Mouse (Mus musculus) frontal cortex, postnatal 25 days (tissue): Measurements from ENCODE around the gene Nek4.

Experiments used
- DNase-seq, 2 experiments: peaks; one replicate each; pipeline ENCODE4 v3.0.0; 2022; ENCODE audit warnings: low spot score in 2 of 2

Nek4 gene

DNA sequence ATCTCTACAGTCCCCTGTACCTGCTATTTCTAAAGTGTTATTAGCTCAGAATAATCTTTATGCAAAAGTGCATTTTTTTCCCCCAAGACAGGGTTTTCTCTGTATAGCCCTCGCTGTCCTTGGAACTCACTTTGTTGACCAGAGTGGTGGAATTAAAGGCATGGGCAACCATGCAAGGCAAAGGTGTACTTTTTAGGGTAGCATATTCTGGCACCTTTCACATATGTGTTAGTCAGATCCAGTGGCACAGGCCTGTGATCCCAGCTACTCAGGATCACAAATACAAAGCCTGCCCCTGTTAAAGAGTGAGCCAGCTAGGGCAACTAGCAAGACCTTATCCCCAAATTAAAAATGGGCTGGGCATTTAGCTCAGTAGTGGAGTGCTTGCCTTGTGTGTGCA is 9.2 kb downstream of the Nek4 start:
- DNase-seq: no peak

DNA sequence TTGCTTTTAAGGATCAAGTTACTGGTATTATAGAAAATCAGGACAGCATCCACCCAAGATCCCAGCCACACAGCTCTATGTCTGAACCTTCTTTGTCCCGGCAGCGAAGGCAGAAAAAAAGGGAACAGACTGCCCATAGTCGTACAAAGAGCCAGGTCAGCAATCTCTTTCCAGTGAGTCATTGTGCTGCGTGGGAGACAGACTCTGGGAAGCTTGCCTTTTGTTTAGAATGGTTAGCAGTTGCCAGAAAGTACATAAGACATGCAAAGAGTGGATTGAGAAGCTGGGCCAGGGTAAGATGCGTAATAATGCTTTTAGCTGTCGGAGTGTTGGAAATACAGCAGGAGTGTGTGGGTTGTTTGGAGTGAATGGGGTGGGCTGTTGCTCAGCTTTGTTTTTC is 23.0 kb downstream of the Nek4 start:
- peak; percentile 10 to 39 for DNase-seq

DNA sequence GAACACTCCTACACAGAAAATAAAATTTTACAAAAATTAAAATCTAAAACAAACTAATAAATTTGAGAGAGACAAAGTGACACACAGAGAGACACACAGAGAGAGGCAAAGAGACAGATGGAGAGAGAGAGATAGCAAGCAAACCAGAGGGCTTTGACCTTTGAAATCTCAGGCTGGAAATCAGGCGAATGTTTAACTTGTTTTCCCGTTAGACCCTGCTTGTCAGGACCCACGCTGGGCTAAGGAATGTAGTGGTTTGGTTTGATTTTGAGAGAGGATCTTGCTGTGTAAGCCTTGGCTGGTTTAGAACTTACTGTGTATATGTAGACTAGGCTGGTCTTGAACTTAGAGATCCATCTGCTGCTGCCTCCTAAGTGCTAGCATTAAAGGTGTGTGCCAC is 25.0 kb downstream of the Nek4 start:
- no peak for DNase-seq

DNA sequence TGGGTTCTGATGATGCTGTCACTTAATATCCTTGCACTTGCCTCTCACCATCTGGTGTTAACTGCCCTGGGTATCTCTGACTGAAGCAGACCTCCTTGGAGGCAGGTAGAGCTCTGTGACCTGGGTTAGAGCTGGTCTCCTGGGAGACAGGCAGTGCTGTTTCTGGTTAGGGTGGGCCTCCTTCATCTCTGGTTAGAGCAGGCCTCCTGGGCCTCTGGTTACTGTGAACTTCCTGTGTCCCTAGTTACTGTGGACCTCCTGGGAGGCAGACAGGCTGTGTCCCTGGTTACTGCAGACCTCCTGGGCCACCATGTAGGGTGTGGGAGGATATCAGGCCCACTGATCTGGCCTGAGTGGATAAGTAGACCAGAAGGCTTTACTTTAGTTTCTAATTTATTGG is 45.2 kb downstream of the Nek4 start:
- no peak for DNase-seq

DNA sequence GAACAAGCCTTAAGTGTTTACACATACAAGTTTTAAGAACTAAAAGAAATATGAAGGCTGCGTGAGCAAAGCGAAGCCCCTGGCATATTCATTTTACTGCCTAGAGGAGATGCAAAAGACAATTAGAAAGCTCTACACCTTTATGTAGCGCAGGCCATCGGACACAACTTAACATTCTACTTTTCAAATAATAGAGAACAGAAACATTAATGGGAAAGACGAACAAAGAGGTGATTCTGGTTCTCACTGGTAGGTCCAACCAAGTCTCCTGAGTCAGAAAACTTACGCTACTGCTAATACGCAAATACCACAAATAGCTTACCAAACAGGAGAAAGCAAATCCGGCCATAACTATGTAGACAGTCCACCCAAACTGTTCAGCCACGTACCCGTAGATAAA is 49.2 kb downstream of the Nek4 start:
- no peak for DNase-seq

DNA sequence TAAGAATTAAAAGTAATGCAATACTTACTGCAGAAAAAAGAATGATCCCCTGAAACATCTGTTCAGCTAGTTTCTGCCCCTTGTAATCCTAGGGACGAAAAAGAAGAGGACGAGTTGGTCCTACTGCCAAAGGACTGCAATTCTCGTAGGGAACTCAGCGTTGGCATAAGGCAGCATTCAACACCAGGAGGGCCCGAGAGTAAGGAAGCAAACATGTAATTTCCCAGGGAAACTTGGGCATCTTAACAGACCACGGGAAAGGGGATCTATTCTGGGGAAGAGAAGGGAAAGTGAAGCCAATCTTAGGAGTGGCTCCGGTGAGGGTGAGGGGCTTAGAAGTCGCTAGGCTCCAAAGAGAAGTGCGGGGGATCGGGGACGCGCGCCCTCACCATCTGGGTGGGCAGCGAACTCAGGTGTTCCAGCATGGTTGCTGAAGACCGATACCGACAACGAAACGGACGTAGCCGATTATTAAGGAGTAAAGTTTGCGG is 49.7 kb downstream of the Nek4 start:
- DNase-seq: no peak

DNA sequence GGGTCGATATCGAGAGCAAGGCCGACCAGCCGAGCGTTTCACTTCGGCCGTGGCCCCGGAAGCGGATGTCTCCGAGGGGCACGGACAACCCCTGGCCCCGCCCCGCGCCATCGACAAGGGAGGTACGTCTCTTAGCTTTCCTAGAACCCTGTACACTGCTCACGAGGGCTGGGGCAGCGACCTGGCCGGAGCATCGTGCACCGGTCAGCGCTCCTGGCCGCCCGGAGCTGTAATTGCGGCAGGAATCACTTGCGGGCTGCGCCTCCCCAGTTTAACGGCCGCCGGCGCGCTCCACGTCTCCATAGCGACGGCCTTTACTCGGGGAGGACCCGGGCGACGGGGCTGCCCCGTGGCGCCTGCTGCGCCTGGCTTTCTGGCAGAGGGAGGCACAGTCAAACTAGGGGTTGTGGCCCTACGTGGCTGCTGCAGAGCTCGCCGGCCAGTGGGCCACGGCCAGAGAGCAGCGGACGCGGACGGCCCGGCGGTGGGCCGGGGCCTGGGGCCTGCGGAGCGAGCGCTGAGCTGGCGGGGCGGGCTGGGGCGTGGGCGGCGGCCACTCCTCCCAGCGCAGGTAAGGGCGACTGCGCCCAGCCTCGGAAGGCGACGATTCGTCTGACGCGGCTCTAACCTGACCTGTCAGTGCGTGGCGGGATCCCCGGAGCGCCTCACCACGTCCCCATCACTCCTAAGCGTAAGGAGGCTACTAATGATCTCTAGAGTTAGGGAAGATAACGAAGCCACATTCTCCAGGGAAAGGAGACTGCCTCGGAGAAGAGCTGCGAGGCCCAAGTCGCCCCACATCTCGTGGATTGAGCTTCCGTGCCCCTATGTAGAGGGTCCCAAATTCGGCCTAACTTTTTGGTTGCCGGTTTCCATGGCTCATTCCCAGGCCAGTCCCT is 50.4 kb downstream of the Nek4 start, which contains the start of the genes Glt8d1 and Spcs1:
Gene Glt8d1, plus strand, starts transcription at position 94 of the 899 bp plus-strand sequence.
Gene Spcs1, minus strand, starts transcription at position 366 of the 899 bp plus-strand sequence.
- DNase-seq: peak; percentile 79

DNA sequence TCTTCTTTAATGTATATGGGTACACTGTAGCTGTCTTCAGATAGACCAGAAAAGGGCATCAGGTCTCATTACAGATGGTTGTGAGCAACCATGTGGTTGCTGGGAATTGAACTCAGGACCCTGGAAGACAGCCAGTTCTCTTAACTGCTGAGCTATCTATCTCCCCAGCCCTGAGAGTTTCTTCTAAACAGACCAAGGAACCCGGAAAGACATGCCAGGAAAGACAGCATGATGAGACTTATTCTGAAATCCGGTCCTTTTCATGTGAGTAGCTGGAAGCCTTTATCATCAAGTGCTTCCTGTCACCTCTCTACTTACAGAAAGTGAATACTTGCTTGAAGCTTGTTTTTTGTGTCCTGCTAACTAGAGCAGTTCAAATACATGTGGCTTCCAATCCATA is 53.4 kb downstream of the Nek4 start:
- DNase-seq: no peak

DNA sequence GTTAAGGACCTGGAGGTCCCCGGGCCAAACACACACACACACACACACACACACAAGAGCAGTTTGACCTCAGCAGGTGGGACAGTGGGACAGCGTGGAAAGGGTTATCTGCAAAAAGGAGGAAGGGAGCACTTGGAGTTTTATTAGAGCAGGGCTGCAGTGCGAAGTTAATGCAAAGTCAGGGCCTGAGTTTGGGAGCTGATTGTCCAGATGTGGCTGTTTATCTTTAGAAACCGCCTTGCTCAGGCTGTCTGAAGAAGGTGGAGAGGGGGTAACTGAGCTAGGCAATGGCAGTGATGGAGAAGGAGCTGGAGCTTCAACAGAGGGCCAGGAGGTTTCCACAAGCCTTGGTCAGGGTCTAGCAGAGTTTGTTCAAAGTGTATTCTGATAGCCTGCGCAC is 55.6 kb downstream of the Nek4 start:
- no peak for DNase-seq

DNA sequence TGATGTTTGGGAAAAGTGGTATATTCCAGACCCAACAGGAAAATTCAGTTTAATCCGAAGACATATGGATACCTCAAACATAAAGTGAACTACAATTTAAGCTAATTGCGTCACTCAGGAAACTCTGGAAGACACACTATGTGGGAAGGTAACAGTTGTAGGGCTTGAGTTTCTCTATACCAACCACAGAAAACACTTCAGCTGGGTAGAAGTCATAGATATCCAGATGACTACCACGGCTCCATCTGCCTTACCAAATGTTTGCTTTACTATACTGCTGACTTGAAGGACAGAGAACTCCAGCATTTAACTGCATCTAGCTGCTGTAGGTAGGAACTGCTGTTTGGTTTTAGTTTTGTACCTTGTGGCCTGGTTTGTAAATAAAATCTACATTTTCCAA is 60.4 kb downstream of the Nek4 start:
- no peak for DNase-seq

DNA sequence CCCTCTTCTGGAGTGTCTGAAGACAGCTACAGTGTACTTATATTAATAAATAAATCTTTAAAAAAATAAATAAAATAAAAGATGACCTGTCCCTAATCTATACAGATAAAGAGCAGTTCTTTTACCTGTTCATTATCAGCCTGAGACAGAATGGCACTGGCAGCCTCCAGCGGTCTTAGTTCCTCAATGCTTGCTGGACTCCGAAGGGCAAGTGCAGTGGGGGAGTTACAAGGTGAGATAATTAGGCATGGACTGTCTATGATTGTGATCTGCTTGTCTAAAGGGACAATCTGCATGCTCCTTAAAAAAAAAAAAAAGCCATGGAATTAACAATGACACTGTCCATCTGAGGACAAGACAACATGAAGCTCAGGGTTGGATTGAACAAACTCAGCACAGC is 62.8 kb downstream of the Nek4 start:
- DNase-seq: no peak

DNA sequence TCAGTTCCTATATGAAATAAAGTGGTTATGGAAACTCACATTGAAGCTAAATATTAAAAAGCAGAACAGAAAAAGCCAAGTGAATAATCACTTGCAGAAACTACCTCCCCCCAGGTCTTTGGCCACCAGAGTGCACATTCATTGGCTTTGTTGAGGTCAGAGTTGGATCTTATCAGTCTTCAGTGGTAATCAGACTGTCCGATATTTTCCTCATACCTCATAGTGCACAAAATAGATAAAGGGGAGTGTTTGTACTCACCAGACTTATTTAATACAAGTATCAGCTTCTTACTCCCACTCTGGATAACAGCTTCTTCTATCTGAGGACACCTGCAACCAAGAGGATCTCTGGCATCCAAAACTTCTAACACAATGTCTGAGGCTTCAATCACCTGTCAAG is 64.9 kb downstream of the Nek4 start:
- no peak for DNase-seq

DNA sequence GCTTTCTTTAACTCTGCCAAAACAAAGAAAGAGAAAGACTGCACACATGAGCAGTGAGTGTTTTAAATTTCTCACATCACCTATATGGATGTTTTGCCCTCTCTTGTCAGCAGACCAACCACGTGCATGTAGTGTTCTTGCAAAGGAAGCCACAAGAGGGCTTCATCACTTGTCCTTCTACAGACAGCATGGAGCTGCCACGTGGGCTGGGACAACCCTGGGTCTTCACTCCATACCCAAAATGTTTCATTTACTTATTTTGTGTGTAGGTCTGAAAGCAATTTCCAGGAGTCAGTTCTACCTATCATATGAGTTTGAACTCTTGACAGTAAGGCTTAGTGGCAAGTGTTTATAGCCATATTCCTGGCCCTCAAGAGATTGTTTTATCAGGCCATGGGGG is 66.7 kb downstream of the Nek4 start:
- no peak for DNase-seq

DNA sequence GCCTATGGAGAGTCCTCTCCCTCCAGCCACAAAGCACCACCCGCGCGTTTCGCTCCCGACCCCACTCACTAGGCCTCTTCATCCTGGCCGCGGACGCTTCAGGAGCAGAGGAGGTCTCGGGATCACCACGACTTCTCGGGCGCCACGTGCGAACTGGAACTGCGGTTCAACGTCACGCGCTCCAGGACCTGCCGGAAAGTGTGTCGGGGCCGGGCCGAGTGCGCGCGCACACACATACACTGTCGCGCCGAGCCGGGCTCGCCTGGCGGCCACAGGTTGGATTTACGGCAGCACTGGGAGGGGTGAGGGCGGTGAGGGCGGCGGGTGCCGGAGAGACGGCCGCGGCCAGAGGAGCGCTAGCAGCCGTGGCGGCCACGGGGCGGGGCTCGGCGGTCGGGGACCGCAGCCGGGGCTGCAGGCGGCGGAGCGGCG is 67.7 kb downstream of the Nek4 start, which contains the start of the genes Pbrm1 and Gnl3:
Gene Pbrm1, plus strand, starts transcription at position 279 of the 432 bp plus-strand sequence.
Gene Gnl3, minus strand, starts transcription at position 293 of the 432 bp plus-strand sequence.
- DNase-seq: peak; percentile 93 to 95

DNA sequence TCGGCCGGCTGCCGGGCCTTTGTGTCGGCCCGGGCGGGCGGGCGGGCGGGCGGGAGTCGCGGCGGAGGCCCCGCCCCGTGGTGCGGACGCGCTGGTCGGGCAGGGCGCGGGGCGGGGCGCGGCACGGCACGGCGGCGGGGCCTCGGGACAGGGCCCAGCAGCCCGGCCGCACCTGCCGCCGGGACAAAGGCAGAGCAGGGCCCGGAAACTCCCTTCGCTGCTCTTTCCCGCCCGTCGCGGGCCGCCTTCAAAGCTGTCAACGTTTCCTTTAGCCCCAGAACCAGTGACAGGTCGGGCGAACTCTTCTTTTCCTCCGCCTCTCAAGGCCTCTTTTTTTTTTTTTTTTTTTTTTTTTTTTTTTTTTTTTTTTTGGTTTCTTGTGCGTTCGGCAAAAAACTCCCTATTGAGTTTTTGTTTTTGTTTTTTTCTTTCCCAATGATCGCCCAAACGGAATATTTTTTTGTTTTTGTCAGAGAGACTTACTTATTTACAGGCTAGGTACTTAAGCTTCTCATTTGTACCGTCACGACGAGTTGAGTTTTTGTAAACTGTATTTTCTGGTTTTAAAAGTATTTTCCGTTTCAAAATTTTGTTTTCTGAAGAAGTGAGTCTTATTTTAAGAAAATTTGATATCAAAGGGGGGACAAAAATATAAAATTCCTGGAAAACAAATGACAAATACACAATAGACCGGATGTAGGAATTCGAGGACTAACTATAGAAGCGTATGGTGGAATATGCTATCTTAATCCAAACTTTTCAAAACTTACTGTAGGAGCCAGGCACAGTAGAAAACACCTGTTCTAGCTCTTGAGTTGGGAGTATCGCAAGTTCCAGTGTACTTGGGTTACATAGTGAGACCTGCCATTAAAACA is 68.4 kb downstream of the Nek4 start:
- peak in 1 of 2 experiments; percentile 38 for DNase-seq

DNA sequence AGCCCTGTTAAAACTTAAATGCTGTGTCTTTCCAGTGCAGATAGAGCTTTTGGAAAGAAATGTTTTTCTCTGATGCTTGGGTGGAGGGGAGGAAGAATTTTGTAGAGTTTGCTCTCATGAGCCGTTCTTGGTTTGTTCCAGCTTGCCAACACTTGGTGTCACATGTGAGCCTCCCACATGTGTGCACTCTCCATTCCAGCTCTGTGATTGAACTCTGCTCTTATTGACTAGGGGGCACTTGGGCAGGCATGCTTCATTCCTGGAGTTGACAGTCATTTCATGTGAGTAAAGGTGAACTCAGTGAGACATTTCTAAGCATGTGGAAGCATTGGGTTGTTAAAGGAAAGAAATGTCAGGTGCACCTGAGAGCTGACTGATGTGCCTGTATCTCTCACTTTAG is 71.4 kb downstream of the Nek4 start:
- no peak for DNase-seq

DNA sequence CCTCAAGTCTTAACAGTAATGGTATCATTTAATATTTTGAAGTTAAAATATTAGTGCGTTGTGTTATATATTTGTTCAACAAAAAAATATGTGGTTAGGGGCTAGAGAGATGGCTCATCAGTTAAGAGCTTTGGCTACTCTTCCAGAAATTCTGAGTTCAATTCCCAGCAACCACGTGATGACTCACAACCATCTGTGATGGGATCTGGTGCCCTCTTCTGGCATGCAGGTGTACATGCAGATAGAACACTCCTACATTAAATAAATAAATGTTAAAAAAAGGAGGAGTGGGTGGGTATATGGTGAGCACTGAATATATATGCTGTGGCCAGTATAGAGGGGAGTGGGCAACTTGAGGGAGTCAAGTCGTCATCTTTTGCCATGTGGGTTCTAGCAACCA is 74.6 kb downstream of the Nek4 start:
- DNase-seq: no peak
